Mouse (Mus musculus) frontal cortex, adult 2 months (tissue): ENCODE data around the gene Ppm1a. TPM values are rescaled to one million over a fixed set of nuclear protein-coding genes. Genes with fewer than 3 reads are reported as not detected.

Experiments
- DNase-seq, 2 experiments: peaks; one replicate each; pipeline ENCODE4 v3.0.0; 2022; ENCODE audit warnings: low spot score in 1 of 2; ENCODE audit errors: extremely low spot score in 1 of 2
- polyA plus RNA-seq: library from polyadenylated mRNA; depleted of rRNA; stranded (reverse); fragments of >200 nt; gene quantifications from 2 replicates; pipeline ENCODE4 v1.2.3, GENCODE M21; 2012; rRNA removed

The Ppm1a gene
- 182 and 198 TPM in 2 replicates for polyA plus RNA-seq

DNA sequence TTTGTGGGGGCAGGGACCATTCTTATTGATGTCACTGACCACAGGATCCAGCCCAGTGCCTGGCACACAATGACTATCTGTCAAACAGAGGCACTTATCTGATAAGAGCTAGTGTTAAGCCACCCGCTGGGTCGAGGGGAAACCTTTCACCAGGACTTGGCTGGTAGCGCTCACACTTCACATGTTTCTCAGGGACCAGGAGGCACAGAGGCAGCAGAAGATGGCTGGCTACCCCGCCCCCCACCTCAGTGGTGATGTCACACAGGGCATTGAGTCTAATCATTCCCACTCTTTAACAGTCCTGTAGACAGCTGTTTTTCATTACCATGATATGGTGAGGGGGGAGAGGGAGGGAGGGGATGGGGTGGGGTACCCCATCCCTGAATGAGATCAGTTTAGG is at the start of gene Ppm1a:
Gene Ppm1a, plus strand, starts transcription at position 370 of the 400 bp plus-strand sequence.
- no peak for DNase-seq

- no peak for DNase-seq
Measured at GRCm38 (mm10) chr12:72709981-72710380, 47.3 kb upstream of the Ppm1a start.

DNA sequence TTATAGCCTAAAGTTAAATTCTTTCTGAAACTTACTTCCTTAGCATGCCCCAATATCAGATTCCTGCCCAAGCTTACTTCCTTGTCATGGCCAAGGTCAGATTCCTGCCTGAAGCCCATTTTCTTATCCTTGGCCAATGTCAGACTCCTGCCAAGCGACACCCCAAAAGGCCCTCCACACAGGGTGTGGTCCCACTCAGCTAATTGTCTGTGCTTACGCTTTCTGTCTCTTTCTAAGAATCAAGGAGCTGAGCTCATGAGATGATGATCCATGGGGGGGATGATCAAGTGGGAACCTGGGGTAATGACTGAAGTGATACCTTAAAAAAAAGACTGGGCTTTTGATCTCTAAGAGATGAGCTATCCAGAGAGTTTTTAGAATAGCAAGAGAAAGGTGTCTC is 42.4 kb upstream of the Ppm1a start:
- DNase-seq = no peak

- no peak for DNase-seq
Measured at GRCm38 (mm10) chr12:72715846-72716245, 41.4 kb upstream of the Ppm1a start.

DNA sequence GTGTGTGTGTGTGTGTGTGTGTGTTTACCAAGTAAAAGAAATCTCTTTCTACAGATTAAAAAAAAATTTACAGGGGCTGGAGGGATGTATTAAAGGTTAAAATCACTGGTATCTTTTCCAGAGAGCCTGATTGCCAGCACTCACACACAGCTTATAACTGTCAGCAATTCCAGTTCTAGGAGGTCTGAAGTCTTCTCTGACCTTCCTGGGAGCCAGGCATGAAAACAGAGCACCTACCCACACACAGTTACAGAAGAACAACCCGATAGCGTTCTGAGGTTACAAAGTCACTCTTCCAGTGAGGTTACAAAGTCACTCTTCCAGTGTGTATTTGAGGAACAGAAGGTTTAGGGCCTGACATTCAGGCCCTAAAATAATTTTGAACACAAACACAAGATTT is 38.2 kb upstream of the Ppm1a start:
- DNase-seq = no peak

GRCm38 (mm10) chr12:72719452-72720087 is 37.7 kb upstream of the Ppm1a start:
- DNase-seq = no peak

GRCm38 (mm10) chr12:72721710-72722109 is 35.5 kb upstream of the Ppm1a start:
- no peak for DNase-seq

- no peak for DNase-seq
Measured at GRCm38 (mm10) chr12:72723965-72724364, 33.3 kb upstream of the Ppm1a start.

DNA sequence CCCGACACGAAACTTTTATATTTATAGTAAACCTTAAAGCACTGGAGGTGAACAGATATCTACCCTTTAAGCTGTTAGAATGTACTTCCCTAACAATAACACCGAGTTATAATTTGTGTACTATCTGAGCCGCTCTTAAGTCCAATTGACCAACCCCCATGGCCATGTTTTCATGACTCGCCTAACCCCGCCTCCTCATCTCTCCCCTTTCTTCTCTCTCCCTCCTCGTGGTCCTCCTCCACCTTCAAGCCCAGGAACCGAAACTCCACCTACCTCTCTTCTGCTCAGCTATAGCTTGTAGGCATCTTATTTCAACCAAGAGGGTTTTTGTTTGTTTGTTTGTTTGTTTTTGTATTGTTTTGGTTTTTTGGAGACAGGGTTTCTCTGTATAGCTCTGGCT is 30.2 kb upstream of the Ppm1a start:
- no peak for DNase-seq

DNA sequence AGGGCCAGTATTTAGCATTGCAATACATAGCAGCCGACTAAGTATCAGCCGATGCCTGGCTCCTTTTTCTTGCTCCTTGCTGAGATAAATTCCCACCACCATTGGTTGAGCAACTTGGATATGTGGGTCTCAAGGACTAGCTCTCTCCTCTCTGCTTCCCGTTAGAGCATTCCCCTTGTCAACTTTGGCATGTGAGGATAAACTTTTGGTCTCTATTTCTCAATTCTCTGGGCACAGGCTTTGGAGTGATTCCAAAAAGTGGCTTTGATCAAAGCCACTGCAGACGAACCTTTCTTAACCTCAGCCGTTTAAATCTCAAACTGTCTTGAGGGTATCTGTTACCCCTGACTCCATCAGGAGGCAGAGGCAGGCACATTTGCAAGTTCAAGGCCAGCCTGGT is 29.6 kb upstream of the Ppm1a start:
- no peak for DNase-seq

GRCm38 (mm10) chr12:72734112-72734511 is 23.1 kb upstream of the Ppm1a start:
- no peak for DNase-seq

- no peak for DNase-seq
Measured at GRCm38 (mm10) chr12:72741176-72741575, 16.1 kb upstream of the Ppm1a start.

GRCm38 (mm10) chr12:72744803-72745360 is 12.4 kb upstream of the Ppm1a start:
- no peak for DNase-seq

GRCm38 (mm10) chr12:72745486-72745885 is 11.8 kb upstream of the Ppm1a start:
- DNase-seq = no peak

GRCm38 (mm10) chr12:72748341-72748740 is 8.9 kb upstream of the Ppm1a start:
- DNase-seq = no peak

- no peak for DNase-seq
Measured at GRCm38 (mm10) chr12:72748841-72749240, 8.4 kb upstream of the Ppm1a start.

DNA sequence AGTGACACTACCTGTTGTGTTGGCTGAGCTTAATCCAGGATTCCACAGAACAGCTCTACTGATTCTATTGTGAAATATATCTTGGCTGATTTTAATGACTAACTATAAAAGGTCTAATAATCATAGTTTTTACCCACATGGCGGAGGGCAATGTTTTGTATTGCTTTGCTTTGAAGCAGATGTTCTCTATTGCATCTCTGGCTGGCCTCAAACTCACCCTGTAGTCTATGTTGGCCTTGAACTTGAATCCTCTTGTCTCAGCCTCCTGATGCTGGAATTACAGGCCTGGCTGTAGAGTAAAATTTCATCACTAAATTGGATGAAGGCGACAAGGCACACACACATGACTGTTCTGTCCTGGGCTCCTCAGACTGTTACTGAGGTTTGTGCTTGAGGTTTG is 7.8 kb upstream of the Ppm1a start:
- no peak for DNase-seq

- DNase-seq = peak in 1 of 2 experiments; percentile 48
Measured at GRCm38 (mm10) chr12:72750016-72750415, 7.2 kb upstream of the Ppm1a start.

DNA sequence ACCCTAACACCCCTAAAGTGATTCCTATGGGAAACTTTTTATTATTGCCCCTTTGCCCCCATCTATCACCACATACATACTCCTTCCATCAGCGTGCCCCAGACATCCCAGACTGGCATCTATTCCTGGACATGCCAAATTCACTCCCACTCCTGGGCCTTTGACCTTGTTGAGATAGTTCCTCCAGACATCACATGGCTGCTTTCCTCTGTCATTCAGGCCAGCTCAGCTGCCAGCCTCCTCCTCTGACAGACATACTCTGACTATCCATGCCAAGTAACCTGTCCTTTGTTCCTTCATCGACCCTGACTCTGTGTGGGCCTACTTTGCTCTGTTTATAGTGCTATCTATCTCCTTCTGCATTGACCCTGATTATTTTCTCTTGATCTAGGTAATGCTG is 6.6 kb upstream of the Ppm1a start:
- no peak for DNase-seq

GRCm38 (mm10) chr12:72757596-72757995 is 341 bp downstream of the Ppm1a start:
- no peak for DNase-seq

GRCm38 (mm10) chr12:72759956-72760355 is 2.7 kb downstream of the Ppm1a start:
- no peak for DNase-seq

DNA sequence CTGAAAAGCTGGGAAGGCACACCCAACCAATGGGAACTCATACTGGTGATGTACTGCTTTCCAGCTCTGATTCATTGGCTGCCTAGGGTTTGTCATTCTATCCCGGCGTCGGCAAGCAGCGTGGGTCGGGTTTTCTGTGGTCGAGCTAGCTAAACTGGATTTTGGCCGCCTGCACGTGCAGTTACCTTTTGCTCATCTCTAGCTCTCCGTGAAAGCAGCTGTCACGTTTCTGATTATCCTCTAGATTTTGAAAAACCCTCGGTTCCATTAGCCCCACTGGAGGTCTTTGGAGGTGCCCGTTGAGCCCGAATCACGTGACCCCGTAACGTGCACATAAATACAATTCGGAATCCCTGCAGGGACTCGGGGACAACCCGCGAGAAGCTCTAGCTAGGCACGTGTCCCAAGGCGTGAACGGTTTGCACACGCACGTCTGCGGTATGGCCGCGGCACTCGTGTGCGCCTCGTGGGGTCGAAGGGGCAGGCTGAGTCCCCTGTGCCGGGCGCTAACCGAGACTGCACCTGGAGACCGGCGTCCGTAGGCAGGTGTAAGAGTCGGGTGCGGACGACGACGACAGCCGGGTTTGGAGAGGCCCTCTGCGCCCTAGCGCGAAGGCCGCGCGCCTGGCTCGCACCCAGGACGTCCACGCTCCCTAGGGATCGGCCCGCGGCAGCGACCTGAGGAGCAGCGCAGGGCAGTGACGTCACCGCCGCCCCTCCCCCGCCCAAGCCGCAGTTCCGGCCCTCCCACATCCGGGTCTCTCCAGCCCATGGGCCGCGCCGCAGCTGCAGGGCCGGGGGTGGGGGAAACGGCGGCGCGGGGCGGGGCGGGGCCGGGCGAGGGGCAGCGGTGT is 3.3 kb downstream of the Ppm1a start:
- peak; percentile 81 to 91 for DNase-seq
